19 mouse cellular contexts compared by ENCODE assay signal in genomic region chr19:21481031-21481430, GRCm38 (mm10). TPM values are rescaled to one million over a fixed set of nuclear protein-coding genes. Genes with fewer than 3 reads are reported as not detected.
DNase-seq lines count a peak whose midpoint lies in the region; ATAC-seq and TF ChIP-seq lines count a peak whose summit lies in the region.
"Had no signal": no experiment of that assay in that cellular context is flagged by ENCODE, and none has a peak within 500 bp of the region (broad histone marks: within the 10 kb centered on the region; RNA-seq: fewer than 3 reads in every experiment).

No protein-coding gene starts in this region.

- no peaks in the 10 kb centered on the region for H3K79me2 ChIP-seq in liver, adult 2 months (ENCODE audit: control insufficient read depth, insufficient read depth, low read length)

- H3K4me3 ChIP-seq in layer of hippocampus, adult 2 months = no peak overlapping the region
- no peak overlapping the region for H3K4me3 ChIP-seq in liver, adult 2 months (ENCODE audit: insufficient read depth, low read depth, low read length)
- H3K4me3 ChIP-seq in liver, embryonic 11.5 days (ENCODE audit: low read depth, low read length) = no peak overlapping the region

- peak overlapping the region; percentile 95; the same call in 1 of the 2 replicates for H3K27ac ChIP-seq in layer of hippocampus, adult 2 months
- peak overlapping the region; percentile 25 for H3K27ac ChIP-seq in liver, adult 2 months (replicated peaks; ENCODE audit: insufficient read depth, low read depth, low read length)
- H3K27ac ChIP-seq in liver, embryonic 11.5 days (ENCODE audit: low read depth, low read length) = no peak overlapping the region

- H3K9ac ChIP-seq in liver, adult 2 months (ENCODE audit: low read depth, low read length) = no peak overlapping the region
- no peak overlapping the region for H3K9ac ChIP-seq in liver, embryonic 11.5 days (ENCODE audit: low read depth, low read length)

- H3K9me3 ChIP-seq in liver, embryonic 11.5 days (ENCODE audit: control insufficient read depth, low read length) = no peaks in the 10 kb centered on the region

- DNase-seq in layer of hippocampus, adult 2 months (ENCODE audit: low spot score in 2 of 2) = no peak
- DNase-seq in layer of hippocampus, adult 9-10 months (ENCODE audit: low spot score) = no peak
- peak; percentile 97 for DNase-seq in liver, adult 2 months (ENCODE audit: extremely low read depth, low read depth, low spot score)
- DNase-seq in liver, embryonic 11.5 days (ENCODE audit: low spot score) = no peak
- DNase-seq: adrenal gland, adult 2 months; adrenal gland, adult 8-10 months; adrenal gland, postnatal 10 days; adrenal gland, postnatal 14 days; adrenal gland, postnatal 25 days; adrenal gland, postnatal 36 days; B cell, adult 2 months; cerebellum, adult 11 months; cerebellum, adult 11-12 months; cerebellum, adult 18-20 months had no signal

- WGBS in liver, adult 2 months = 30% methylated on average over 1 of the region's 1 CpGs
- WGBS in liver, embryonic 11.5 days = 85% methylated on average over 1 of the region's 1 CpGs

- H3K36me3 ChIP-seq in liver, adult 2 months (ENCODE audit: control insufficient read depth, insufficient read depth, low read length) = no peaks in the 10 kb centered on the region
- H3K36me3 ChIP-seq in liver, embryonic 11.5 days (ENCODE audit: control insufficient read depth, insufficient read depth, low read length) = no peaks in the 10 kb centered on the region
- H3K36me3 ChIP-seq: G1E had no signal

- no peaks in the 10 kb centered on the region for H3K27me3 ChIP-seq in liver, adult 2 months (ENCODE audit: control insufficient read depth, insufficient read depth, low read length)
- H3K27me3 ChIP-seq in liver, embryonic 11.5 days (replicated peaks; ENCODE audit: control insufficient read depth, insufficient read depth, low read length) = no peaks in the 10 kb centered on the region
- H3K27me3 ChIP-seq: CH12.LX had no signal

- no peak overlapping the region for H3K4me2 ChIP-seq in liver, embryonic 11.5 days

- no peak for ATAC-seq in liver, embryonic 11.5 days (replicated peaks; ENCODE audit: low FRiP score)
- ATAC-seq: activated CD4-positive, CD25-positive, alpha-beta regulatory T cell, adult 4 months; CD4-positive, CD25-positive, alpha-beta regulatory T cell, adult 4 months; Patski had no signal

- no peak for TF ChIP-seq CTCF in layer of hippocampus, adult 2 months (conservative IDR thresholded peaks at IDR 0.05)
- TF ChIP-seq CTCF in liver, adult 2 months (IDR thresholded peaks at IDR 0.05; ENCODE audit: low read depth, low read length) = no peak

- peaks cover 9% of the 10 kb centered on the region; the same call in 1 of the 2 replicates for H3K4me1 ChIP-seq in liver, adult 2 months (ENCODE audit: control insufficient read depth, insufficient read depth, low read length)
- H3K4me1 ChIP-seq in liver, embryonic 11.5 days (replicated peaks; ENCODE audit: control insufficient read depth, insufficient read depth, low read length) = no peaks in the 10 kb centered on the region

- TF ChIP-seq POLR2A in liver, adult 2 months (IDR thresholded peaks at IDR 0.05; ENCODE audit: extremely low read depth, insufficient read depth, low read length) = no peak

RNA-seq across cellular contexts. Expression of gene Gda, which starts 7.8 kb away (rescaled TPM):
- 100 to 1,000 TPM; 116 to 125 TPM for total RNA-seq in layer of hippocampus, adult 2 months (2021)
- 16.0 and 23.5 TPM in 2 replicates for total RNA-seq in liver, adult 2 months (2014; rRNA removed)
- polyA plus RNA-seq in liver, adult 2 months (2012; rRNA removed) = 3.8 and 4.7 TPM in 2 replicates
- 0.40 and 0.44 TPM in 2 replicates for polyA plus RNA-seq in liver, embryonic 11.5 days (2014; fragmentation: Nextera tagmentation; extraction: Ambion mirVana)
- total RNA-seq: CH12.LX had no signal
